Mouse (Mus musculus): ENCODE measurements around the gene Zscan4-ps2. TPM values are rescaled to one million over a fixed set of nuclear protein-coding genes. Genes with fewer than 3 reads are reported as not detected.

Gene Zscan4-ps2
- polyA plus RNA-seq (2012; fragmentation: generic; extraction: Trizol) = under 1 TPM in 1 of 2 experiments, not detected in 1; 0.01 TPM

DNA sequence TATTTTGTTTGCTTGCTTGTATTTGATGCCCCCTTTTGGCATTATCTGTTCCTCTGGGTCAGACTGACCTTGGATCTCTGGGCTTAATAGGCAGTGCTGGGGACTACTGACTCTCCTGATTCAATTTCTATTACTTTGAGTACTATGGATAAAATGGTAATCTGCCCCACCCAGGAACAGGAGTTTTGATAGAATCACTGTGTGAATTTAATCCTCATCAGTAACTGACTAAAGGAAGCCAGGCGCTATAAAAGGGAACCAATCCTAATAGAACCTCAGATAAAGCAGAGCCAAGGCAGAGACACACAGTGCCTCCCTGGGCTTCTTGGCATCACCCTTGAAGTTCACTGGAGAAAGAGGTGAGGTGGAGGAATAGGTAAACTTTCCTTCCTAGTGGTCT is at the start of gene Zscan4-ps2:
Gene Zscan4-ps2 (plus strand): TSS at position 301 of the 400 bp plus-strand sequence.

Other genes with a start within 250 kb of the Zscan4-ps2 start
- under 1 TPM in 1 of 2 experiments, not detected in 1; 0.02 TPM for gene Zscan4e, start 203.6 kb upstream of the Zscan4-ps2 start, polyA plus RNA-seq (2012; fragmentation: generic; extraction: Trizol)
- not detected for gene Zscan4f, start 116.4 kb upstream of the Zscan4-ps2 start, polyA plus RNA-seq (2012; fragmentation: generic; extraction: Trizol)
- not detected for gene Zscan4-ps3, start 95.0 kb downstream of the Zscan4-ps2 start, polyA plus RNA-seq (2012; fragmentation: generic; extraction: Trizol)
- gene Vmn1r72, start 165.8 kb downstream of the Zscan4-ps2 start, polyA plus RNA-seq (2012; fragmentation: generic; extraction: Trizol) = not detected
- gene Vmn1r73, start 216.0 kb downstream of the Zscan4-ps2 start, polyA plus RNA-seq (2012; fragmentation: generic; extraction: Trizol) = not detected